Mouse (Mus musculus) urinary bladder, adult 18-20 months (tissue): ENCODE measurements around the gene Slpi.
A peak's percentile ranks its signal among the peaks of the same experiment; 100 is the strongest.
"Not testable (repeated sequence)": the region's sequence is repeated elsewhere in the genome, so short reads cannot be mapped to it uniquely, and the experiment has no call there.

Experiments used
- DNase-seq, 2 experiments: peaks; one replicate each; pipeline ENCODE4 v3.0.0; 2022; ENCODE audit warnings: low spot score in 2 of 2, mixed read lengths in 2 of 2

Gene Slpi

GRCm38 (mm10) chr2:164377478-164378426 lies 11.1 kb downstream of the Slpi start:
- DNase-seq: no peak

DNA sequence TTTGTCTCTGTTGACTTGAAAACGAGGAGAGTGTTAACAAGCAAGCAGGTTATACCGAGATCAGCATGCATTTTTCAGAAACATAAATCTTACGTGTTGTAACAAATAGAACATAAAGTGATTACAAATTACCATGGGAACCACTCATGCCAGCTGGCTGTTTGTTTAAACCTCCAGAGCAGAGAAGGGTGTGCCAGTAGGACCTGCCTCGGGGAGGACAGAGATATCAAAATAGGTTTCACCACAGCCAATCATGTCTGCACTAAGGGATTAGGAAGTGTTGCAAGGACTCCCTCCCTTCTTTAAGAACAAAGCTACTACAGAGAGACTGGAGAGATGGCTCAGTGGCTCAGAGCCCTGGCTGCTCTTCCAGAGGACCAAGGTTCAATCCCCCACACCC lies 15.7 kb downstream of the Slpi start:
- DNase-seq: peak in 1 of 2 experiments; percentile 53

GRCm38 (mm10) chr2:164372408-164373053 lies 16.4 kb downstream of the Slpi start:
- no peak for DNase-seq

- no peak for DNase-seq
These were observed 17.5 kb downstream of the Slpi start for GRCm38 (mm10) chr2:164371371-164371770.

GRCm38 (mm10) chr2:164368620-164369105 lies 20.2 kb downstream of the Slpi start:
- DNase-seq: no peak

DNA sequence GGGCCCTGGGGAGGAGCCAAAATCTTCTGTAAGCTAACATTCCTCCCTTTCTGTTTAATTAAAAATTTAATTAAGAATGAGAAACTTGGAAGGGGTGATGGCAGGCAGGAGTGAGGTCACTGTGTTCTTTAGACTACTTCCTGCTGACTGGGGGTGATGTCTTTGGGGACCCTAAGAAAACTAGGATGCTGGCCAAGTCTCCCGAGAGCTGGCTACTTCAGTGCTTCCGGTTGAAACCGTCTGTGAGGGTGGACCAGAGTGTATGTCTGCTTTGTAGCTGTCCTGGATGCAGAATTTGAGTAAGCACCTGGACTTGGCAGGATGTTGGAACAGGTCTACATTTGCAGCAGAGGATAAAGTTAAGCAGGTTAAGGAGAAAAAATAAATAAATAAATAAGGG lies 21.9 kb downstream of the Slpi start:
- DNase-seq: no peak

DNA sequence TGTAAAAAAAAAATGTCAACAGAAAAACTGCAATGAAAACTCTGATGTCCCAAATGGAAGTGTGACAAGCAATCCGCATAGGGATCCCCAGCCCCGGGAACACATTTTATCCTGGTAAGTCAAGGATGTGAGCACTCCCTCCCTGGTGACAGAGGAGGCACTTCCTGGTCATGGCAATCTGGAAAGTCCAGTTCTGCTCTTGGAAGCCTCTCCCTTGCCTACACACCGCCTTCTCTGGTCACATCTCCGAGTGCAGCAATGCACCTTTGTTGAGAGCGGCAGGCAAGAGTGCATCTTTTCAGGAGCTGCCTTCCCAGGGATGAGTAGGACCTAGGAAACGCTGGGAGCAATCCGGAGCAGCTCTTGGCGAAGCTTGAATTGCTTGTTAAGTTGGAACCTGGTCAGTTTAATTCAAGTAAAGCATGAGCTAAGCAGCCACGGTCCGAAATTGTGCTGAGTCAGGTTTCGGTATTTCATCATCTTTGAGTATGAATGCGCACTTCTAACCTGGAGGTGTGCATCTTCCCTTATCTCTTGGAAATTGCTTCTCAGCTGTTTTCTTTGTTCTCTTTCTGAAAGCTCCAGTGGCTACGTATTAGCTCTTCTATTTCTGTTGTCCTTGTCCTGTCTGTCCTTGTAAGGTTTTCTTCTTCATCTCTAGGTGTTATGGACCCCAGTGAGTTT lies 27.8 kb downstream of the Slpi start:
- DNase-seq: no peak

- DNase-seq: no peak
These were observed 29.2 kb downstream of the Slpi start for GRCm38 (mm10) chr2:164359668-164360067.

DNA sequence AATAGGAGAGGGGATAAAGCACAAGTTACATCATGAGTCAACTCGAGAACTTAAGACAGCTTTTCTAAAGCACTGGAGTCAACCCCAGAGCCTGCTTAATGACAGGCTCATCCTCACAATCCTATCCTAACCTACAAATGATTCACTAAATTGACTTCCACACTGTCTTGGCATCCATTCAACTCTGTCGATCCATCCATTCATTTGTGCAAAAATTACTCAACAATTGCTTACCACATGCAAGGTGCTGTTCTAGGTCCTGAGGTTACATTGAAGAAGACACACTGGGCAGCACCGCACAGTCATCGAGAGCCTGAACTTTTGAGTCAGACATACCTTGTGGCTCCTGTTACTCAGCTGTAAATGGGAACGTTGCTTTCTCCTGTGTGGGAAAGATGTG lies 29.9 kb downstream of the Slpi start:
- no peak for DNase-seq

DNA sequence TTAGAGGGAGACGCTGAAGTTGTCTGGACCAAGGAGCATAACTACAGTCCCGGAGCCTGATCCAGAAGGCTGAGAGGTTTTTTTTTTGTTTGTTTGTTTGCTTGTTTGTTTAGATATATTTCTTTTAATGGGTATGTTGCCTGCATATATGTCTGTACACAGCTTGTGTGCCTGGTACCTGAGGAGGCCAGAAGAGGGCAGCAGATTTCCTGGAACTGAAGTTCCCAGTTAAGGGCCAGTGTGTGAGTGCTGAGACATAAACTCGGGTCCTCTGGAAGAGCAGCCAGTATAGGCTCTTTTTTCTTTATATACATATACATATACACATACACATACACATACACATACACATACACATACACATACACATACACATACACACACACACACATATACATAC lies 30.5 kb downstream of the Slpi start:
- DNase-seq: no peak

DNA sequence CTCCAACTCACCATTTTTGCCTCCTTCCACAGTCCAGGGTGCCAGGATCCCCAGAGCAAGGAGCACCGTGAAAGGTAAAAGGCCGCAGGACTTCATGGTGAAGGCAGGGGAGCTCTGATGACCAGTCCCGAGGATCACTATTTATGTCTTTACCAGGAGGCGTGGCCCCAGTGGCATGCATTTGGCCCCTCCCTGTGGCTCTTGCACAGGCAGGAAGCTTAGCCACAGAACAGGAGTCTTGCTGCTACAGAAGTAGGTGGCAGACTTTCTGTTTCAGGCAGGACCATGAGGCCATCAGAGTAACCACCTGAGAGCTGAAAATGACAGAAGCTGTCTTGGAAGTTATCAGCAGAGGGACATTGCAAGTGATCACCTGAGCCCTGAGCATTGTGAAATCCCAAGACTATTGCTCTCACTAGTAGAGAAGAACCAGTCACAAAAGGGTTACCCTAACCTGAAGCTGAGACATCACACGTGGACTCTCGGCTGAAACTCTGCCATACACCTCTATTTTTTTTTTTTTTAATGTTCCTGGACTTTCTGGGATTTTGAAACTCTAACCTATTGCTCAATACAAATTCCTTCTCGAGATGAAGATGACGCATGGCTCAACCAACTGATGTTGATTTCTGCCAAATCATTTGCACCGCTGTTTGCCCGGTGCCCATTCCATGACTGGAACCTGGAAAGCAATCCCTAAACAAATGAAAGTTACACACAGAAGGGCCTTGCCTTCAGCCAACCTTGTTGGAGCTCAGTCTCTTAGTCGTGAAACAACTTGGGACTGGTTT lies 32.5 kb downstream of the Slpi start:
- DNase-seq: no peak

DNA sequence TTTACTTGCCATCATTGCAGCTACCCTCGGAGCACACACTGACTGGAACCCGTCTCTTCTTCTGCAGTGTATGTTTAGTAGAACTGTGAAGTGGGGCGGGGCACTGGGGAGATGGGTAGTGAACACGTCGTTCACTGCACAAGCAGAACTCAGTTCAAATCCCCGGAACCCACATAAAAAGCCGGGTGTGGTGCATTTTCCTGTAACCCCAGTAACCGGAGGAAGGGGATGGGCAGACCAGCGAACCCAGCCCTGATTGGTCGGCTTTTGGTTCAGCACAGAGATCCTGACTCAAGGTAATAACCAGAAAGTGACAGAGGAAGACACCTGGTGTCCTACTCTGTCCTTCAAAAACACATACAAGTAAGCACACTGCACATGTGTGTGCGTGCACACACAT lies 35.5 kb downstream of the Slpi start:
- DNase-seq: no peak

DNA sequence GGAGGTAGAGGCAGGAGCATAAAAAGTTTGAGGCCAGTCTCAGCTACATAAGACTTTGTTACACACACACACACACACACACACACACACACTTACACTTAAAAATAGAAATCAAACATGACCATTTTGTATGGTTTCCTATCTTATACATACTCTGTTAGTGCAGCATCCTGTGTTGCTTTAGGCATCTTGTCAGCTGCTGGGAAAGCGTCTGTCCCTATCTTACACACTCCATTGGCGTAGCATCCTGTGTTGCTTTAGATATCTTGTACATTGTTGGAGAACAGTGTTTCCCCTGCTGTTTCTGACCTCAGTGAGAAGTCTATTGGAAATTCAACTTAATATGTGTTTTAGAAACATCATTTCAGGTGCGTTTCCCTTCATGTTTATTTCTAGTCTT lies 36.2 kb downstream of the Slpi start:
- no peak for DNase-seq

GRCm38 (mm10) chr2:164348980-164349379 lies 39.9 kb downstream of the Slpi start:
- DNase-seq: no peak

DNA sequence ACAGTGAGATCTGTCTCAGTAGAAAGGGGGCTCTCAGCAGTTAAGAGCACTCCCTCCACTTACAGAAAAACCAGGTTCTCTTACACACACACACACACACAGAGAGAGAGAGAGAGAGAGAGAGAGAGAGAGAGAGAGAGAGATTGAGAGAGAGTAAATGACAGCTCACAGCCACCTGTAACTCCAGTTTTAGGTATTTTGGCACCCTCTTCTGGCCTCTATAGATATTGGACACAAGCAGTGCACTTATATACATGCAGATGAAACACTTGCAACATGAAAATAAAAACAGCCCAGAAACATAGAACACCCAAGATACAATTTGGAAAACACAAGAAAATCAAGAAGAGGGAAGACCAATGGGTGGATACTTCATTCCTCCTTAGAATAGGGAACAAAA lies 41.2 kb downstream of the Slpi start:
- DNase-seq: not testable (repeated sequence)

DNA sequence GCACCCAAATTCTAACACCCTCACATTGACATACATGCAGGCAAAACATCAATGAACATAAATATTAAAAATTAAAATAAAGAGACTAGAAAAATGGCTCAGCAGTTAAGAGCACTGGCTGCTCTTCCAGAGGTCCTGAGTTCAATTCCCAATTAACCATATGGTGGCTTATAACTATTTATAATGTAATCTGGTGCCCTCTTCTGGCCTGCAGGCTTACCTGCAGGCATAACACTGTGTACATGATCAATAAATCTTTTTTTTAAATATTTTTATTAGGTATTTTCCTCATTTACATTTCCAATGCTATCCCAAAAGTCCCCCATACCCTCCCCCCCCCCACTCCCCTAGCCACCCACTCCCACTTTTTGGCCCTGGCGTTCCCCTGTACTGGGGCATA lies 45.2 kb downstream of the Slpi start:
- DNase-seq: not testable (repeated sequence)

- DNase-seq: not testable (repeated sequence)
These were observed 56.5 kb downstream of the Slpi start, which contains the start of gene Svs5 for GRCm38 (mm10) chr2:164332440-164332839. TSS of gene Svs5 (plus strand) at chr2:164332740.

DNA sequence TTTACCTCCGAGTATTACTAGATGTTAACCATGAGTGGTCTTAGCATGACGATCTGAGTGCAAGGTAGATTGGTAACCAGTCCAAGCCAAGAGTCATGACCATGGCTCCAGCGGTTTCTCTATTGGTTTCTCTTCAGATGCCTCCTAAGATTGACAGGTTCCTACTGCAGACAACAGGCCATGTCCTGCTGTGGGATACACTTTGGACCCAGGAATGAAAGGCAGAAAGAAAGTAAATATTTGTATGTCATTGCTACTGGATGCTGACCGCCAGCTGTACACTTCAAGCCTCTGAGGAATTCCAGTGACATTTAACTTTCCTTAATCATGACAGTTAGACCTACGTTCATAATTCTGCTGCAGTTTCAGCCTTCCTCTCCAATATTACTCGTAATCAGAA lies 67.9 kb downstream of the Slpi start:
- DNase-seq: no peak

GRCm38 (mm10) chr2:164316451-164316850 lies 72.4 kb downstream of the Slpi start, which contains the start of gene Svs6:
TSS of gene Svs6 (plus strand) at chr2:164316751.
- DNase-seq: not testable (repeated sequence)

- not testable (repeated sequence) for DNase-seq
These were observed 73.4 kb downstream of the Slpi start for GRCm38 (mm10) chr2:164315460-164315859.

DNA sequence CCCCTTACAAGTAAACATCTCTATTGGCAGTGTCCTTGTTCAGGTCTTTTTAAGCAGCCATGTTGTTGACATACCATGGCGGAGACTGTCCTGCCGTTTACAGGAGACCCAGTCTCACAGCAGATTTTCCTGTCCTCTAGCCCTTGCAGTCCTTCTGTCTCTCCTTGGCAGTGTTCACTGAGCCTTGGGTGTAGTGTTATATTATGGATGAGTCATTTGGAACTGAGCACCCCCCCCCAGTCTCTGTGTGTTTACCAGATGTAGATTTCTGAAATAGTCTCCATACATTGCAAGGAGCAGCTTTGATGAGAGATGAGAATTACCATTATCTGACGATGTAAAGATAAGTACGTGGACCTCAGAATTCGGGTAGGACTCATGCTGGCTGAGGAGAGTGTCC lies 76.3 kb downstream of the Slpi start:
- no peak for DNase-seq
